ENCODE assay signal across 8 mouse cellular contexts in the genomic region with DNA sequence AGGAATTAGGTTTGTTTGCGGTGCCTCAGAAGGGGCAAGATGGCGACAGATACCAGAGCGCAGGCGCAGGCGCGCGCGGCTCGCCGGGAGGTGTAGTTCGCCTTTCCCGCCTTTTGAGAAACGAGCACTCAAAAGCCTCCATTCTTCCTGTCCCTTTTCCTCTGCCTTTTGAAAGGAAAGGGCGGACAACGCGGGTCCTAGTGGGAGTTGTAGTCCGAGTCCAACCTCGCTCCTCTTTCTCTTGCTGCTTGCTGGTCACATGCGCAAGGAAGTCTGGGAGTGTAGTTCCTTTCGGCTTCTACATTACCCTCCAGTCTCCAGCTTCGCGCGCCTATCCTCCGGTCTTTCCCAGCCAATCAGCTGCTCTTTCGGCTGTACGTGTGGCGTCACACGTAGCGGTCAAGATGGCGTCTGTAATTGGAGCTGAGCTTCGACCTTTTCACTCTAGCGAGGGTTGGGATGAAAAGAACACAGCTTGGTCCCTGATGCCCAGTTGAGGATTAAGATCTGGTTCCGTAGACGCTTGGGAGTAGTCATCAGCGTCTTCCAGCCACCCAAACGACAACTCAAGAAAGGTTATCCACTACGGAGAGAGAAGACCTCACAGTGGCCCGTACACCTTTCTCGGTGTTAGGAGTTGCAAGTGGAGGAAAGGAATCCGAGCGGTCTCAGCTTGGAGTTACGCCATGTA. TPM values are rescaled to one million over a fixed set of nuclear protein-coding genes. Genes with fewer than 3 reads are reported as not detected.
DNase-seq lines count a peak whose midpoint lies in the region; ATAC-seq and TF ChIP-seq lines count a peak whose summit lies in the region.

Gene Emsy (minus strand): TSS at position 253 of the 691 bp plus-strand sequence.

- H3K9me3 ChIP-seq in erythroblast, embryonic 14.5 days (ENCODE audit: control insufficient read depth, low read length) = no peaks in the 10 kb centered on the region
- no peaks in the 10 kb centered on the region for H3K9me3 ChIP-seq in heart, embryonic 11.5 days (replicated peaks; ENCODE audit: control insufficient read depth, low read length)
- no peaks in the 10 kb centered on the region for H3K9me3 ChIP-seq in kidney, embryonic 16.5 days (ENCODE audit: low read length)

- H3K4me3 ChIP-seq in C2C12 (ENCODE audit: insufficient read depth, poor library complexity, severe bottlenecking) = peak within 1 kb of the TSS; percentile 92
- peak within 1 kb of the TSS; percentile 100 for H3K4me3 ChIP-seq in erythroblast, embryonic 14.5 days (replicated peaks)
- H3K4me3 ChIP-seq in heart, embryonic 11.5 days (ENCODE audit: low read depth, low read length) = peak within 1 kb of the TSS; percentile 99
- peak within 1 kb of the TSS; percentile 92 for H3K4me3 ChIP-seq in kidney, embryonic 16.5 days (ENCODE audit: low read length)
- peak within 1 kb of the TSS; percentile 82 for H3K4me3 ChIP-seq in liver, adult 2 months (ENCODE audit: insufficient read depth, low read depth, low read length)
- H3K4me3 ChIP-seq in myocyte = peak within 1 kb of the TSS; percentile 78

- H3K36me3 ChIP-seq in C2C12 (ENCODE audit: control insufficient read depth, insufficient read depth) (peaks cover 13% of the 10 kb centered on the region), myocyte (ENCODE audit: control insufficient read depth, insufficient read depth) (peaks cover 13% of the 10 kb centered on the region)
- peaks cover 38% of the 10 kb centered on the region for H3K36me3 ChIP-seq in erythroblast, embryonic 14.5 days (ENCODE audit: control insufficient read depth)
- H3K36me3 ChIP-seq in heart, embryonic 11.5 days (ENCODE audit: control insufficient read depth, insufficient read depth, low read length) = no peaks in the 10 kb centered on the region
- peaks cover 9% of the 10 kb centered on the region; the same call in 1 of the 2 replicates for H3K36me3 ChIP-seq in kidney, embryonic 16.5 days (ENCODE audit: insufficient read depth, low read length)
- H3K36me3 ChIP-seq in liver, adult 2 months (ENCODE audit: control insufficient read depth, insufficient read depth, low read length) = peaks cover 7% of the 10 kb centered on the region; the same call in 1 of the 2 replicates
- peaks cover 2% of the 10 kb centered on the region; the same call in 1 of the 2 replicates for H3K36me3 ChIP-seq in splenic B cell, adult 2 months (ENCODE audit: control insufficient read depth, insufficient read depth, low read length, poor library complexity, severe bottlenecking)

- H3K27ac ChIP-seq in heart, embryonic 11.5 days (ENCODE audit: low read depth, low read length) = peak within 1 kb of the TSS; percentile 98
- peak within 1 kb of the TSS; percentile 96 for H3K27ac ChIP-seq in kidney, embryonic 16.5 days (ENCODE audit: low read length)
- H3K27ac ChIP-seq in liver, adult 2 months (replicated peaks; ENCODE audit: insufficient read depth, low read depth, low read length) = peak within 1 kb of the TSS; percentile 87

- H3ac ChIP-seq in C2C12 (ENCODE audit: control insufficient read depth, insufficient read length, low read depth) (peak within 1 kb of the TSS; percentile 89), myocyte (ENCODE audit: control insufficient read depth, insufficient read length) (peak within 1 kb of the TSS; percentile 76)

- peak; percentile 59; the same call in 1 of the 2 replicates for TF ChIP-seq POLR2A in brain, embryonic 14.5 days (IDR thresholded peaks at IDR 0.05; ENCODE audit: borderline replicate concordance, extremely low read depth, insufficient read depth, insufficient read length, poor library complexity, severe bottlenecking)
- TF ChIP-seq POLR2A in liver, adult 2 months (IDR thresholded peaks at IDR 0.05; ENCODE audit: extremely low read depth, insufficient read depth, low read length) = peak; percentile 67
- peak; percentile 60 for TF ChIP-seq POLR2A in myocyte (IDR thresholded peaks at IDR 0.05; ENCODE audit: insufficient read length, low read depth)

- ATAC-seq in heart, embryonic 11.5 days (replicated peaks; ENCODE audit: insufficient number of reproducible peaks, low FRiP score, low TSS enrichment) = peak; percentile 95
- peak; percentile 97 for ATAC-seq in kidney, embryonic 16.5 days (ENCODE audit: low FRiP score, low TSS enrichment)

- H3K79me2 ChIP-seq in C2C12 (ENCODE audit: control insufficient read depth, insufficient read depth) = peaks cover 55% of the 10 kb centered on the region
- H3K79me2 ChIP-seq in liver, adult 2 months (ENCODE audit: control insufficient read depth, insufficient read depth, low read length) = no peaks in the 10 kb centered on the region; the same call in 1 of the 2 replicates
- peaks cover 43% of the 10 kb centered on the region for H3K79me2 ChIP-seq in myocyte (ENCODE audit: control insufficient read depth, insufficient read depth)

- TF ChIP-seq CTCF in C2C12 (IDR thresholded peaks at IDR 0.05; ENCODE audit: control insufficient read depth, insufficient read depth, insufficient read length) = no peak
- no peak for TF ChIP-seq CTCF in brain, embryonic 14.5 days (IDR thresholded peaks at IDR 0.05; ENCODE audit: borderline replicate concordance, extremely low read depth, insufficient read depth, insufficient read length)
- TF ChIP-seq CTCF in liver, adult 2 months (IDR thresholded peaks at IDR 0.05; ENCODE audit: low read depth, low read length) = no peak

- H3K27me3 ChIP-seq in C2C12 (ENCODE audit: control insufficient read depth, insufficient read depth, insufficient read length) (no peaks in the 10 kb centered on the region), myocyte (ENCODE audit: control insufficient read depth, insufficient read depth, insufficient read length) (no peaks in the 10 kb centered on the region)
- H3K27me3 ChIP-seq in erythroblast, embryonic 14.5 days (ENCODE audit: control insufficient read depth) = no peaks in the 10 kb centered on the region
- H3K27me3 ChIP-seq in heart, embryonic 11.5 days (ENCODE audit: control insufficient read depth, insufficient read depth, low read length) = no peaks in the 10 kb centered on the region
- H3K27me3 ChIP-seq in kidney, embryonic 16.5 days (ENCODE audit: insufficient read depth, low read length) = no peaks in the 10 kb centered on the region
- H3K27me3 ChIP-seq in liver, adult 2 months (ENCODE audit: control insufficient read depth, insufficient read depth, low read length) = no peaks in the 10 kb centered on the region
- H3K27me3 ChIP-seq in splenic B cell, adult 2 months (ENCODE audit: control insufficient read depth, insufficient read depth, low read length, poor library complexity, severe bottlenecking) = no peaks in the 10 kb centered on the region

- peak within 1 kb of the TSS; percentile 91 for H3K9ac ChIP-seq in heart, embryonic 11.5 days (ENCODE audit: low read depth, low read length)
- H3K9ac ChIP-seq in kidney, embryonic 16.5 days (replicated peaks; ENCODE audit: low read length) = peak within 1 kb of the TSS; percentile 89
- H3K9ac ChIP-seq in liver, adult 2 months (ENCODE audit: low read depth, low read length) = peak within 1 kb of the TSS; percentile 78

- H3K4me1 ChIP-seq in erythroblast, embryonic 14.5 days (ENCODE audit: control insufficient read depth) = peaks cover 30% of the 10 kb centered on the region
- H3K4me1 ChIP-seq in heart, embryonic 11.5 days (ENCODE audit: control insufficient read depth, insufficient read depth, low read length) = peaks cover 4% of the 10 kb centered on the region
- peaks cover 21% of the 10 kb centered on the region for H3K4me1 ChIP-seq in kidney, embryonic 16.5 days (ENCODE audit: insufficient read depth, low read length)
- H3K4me1 ChIP-seq in liver, adult 2 months (ENCODE audit: control insufficient read depth, insufficient read depth, low read length) = 0 out of 2 replicates have a peak, but pooled peaks cover 2% of the 10 kb centered on the region

- peaks cover 37% of the 10 kb centered on the region for H3K79me3 ChIP-seq in C2C12 (ENCODE audit: low read depth)

- peak within 1 kb of the TSS; percentile 85 for H3K4me2 ChIP-seq in heart, embryonic 11.5 days
- peak within 1 kb of the TSS; percentile 85 for H3K4me2 ChIP-seq in kidney, embryonic 16.5 days (replicated peaks; ENCODE audit: low read depth, low read length)
- peak within 1 kb of the TSS; percentile 96 for H3K4me2 ChIP-seq in myocyte (ENCODE audit: low read depth)

- WGBS in heart, embryonic 11.5 days (ENCODE audit: insufficient replicate concordance) = under 1% methylated on average over 42 of the region's 42 CpGs
- WGBS in kidney, embryonic 16.5 days = under 1% methylated on average over 42 of the region's 42 CpGs
- under 1% methylated on average over 42 of the region's 42 CpGs for WGBS in liver, adult 2 months

- DNase-seq in brain, embryonic 14.5 days (ENCODE audit: low read depth) = peak; percentile 100
- peak; percentile 100 for DNase-seq in liver, adult 2 months (ENCODE audit: extremely low read depth, low read depth, low spot score)
- peak; percentile 93 for DNase-seq in splenic B cell, adult 2 months (ENCODE audit: low read depth, low spot score)

TF ChIP-seq in C2C12, 6 proteins besides CTCF, POLR2A, EP300 and RAD21:
- TF ChIP-seq MAX (IDR thresholded peaks at IDR 0.05) (no peak), USF1 (IDR thresholded peaks at IDR 0.05; ENCODE audit: low read depth) (peak; percentile 84)
TF ChIP-seq in C2C12: peak in this region for 1.

TF ChIP-seq in myocyte, 11 proteins besides CTCF, POLR2A, EP300 and RAD21:
- peak; percentile 80 for TF ChIP-seq USF1 (IDR thresholded peaks at IDR 0.05; ENCODE audit: low read depth)
- TF ChIP-seq E2F4 (IDR thresholded peaks at IDR 0.05; ENCODE audit: insufficient read depth) = peak; percentile 56
- no peak for TF ChIP-seq CEBPB (IDR thresholded peaks at IDR 0.05; ENCODE audit: insufficient read depth, poor library complexity, severe bottlenecking)
- TF ChIP-seq POLR2AphosphoS2 (IDR thresholded peaks at IDR 0.05; ENCODE audit: insufficient read length, low read depth) = peak; percentile 51

RNA-seq across cellular contexts. Expression of gene Emsy, which starts in this region (rescaled TPM):
- polyA plus RNA-seq in C2C12 (2012; fragmentation: generic; extraction: Trizol) (12.1 TPM), myocyte (2012; fragmentation: generic; extraction: Trizol) (9.1 TPM)
- polyA plus RNA-seq in brain, embryonic 14.5 days (2012; rRNA removed) = 43.8 and 66.7 TPM in 2 replicates
- polyA plus RNA-seq in erythroblast, embryonic 14.5 days (2012) = 0.29 and 0.51 TPM in 2 replicates
- 42.5 and 44.1 TPM in 2 replicates for polyA plus RNA-seq in heart, embryonic 11.5 days (2014; fragmentation: Nextera tagmentation; extraction: Ambion mirVana)
- polyA plus RNA-seq in kidney, embryonic 16.5 days (2015; fragmentation: Nextera tagmentation; extraction: Ambion mirVana) = 29.1 and 39.4 TPM in 2 replicates
- total RNA-seq in liver, adult 2 months (2014; rRNA removed) = 9.1 and 10.9 TPM in 2 replicates
- polyA plus RNA-seq in liver, adult 2 months (2012; rRNA removed) = 4.2 and 7.9 TPM in 2 replicates

Comparison
In these comparisons a context has a peak if more than half of its experiments do, and no peak if none do; other contexts are left out.
1. Peak in every context shown above with its lines: DNase-seq, ATAC-seq, H3K4me3 ChIP-seq and H3K27ac ChIP-seq.